Mouse (Mus musculus): ENCODE data around the gene Nit2.

- TF ChIP-seq POLR2A (IDR thresholded peaks at IDR 0.05; ENCODE audit: low read depth, low read length) (no peak), CTCF (IDR thresholded peaks at IDR 0.05; ENCODE audit: extremely low read depth, insufficient read length, insufficient replicate concordance, low read depth, low read length) (no peak)
Observed at GRCm38 (mm10) chr16:57166086-57166485, 1.1 kb downstream of the Nit2 start.
